Mouse (Mus musculus) gastrocnemius, adult 8-10 months (tissue): ENCODE data around the gene Hfe. TPM values are rescaled to one million over a fixed set of nuclear protein-coding genes. Genes with fewer than 3 reads are reported as not detected.
"Not testable (repeated sequence)": the region's sequence is repeated elsewhere in the genome, so short reads cannot be mapped to it uniquely, and the experiment has no call there.

Experiments used
- DNase-seq, 2 experiments: peaks; one replicate each; pipeline ENCODE4 v3.0.0; 2022; ENCODE audit warnings: low spot score in 2 of 2
- total RNA-seq, 4 experiments: library from RNA; stranded (reverse); gene quantifications; 2 replicates each; pipeline ENCODE4 v1.2.4; 2022

Gene Hfe
- total RNA-seq, 4 experiments from 2014 or later = 23.6 to 29.2 (median 27.1) TPM

- DNase-seq = no peak
These were observed 34.0 kb upstream of the Hfe start for GRCm38 (mm10) chr13:23744421-23745380.

DNA sequence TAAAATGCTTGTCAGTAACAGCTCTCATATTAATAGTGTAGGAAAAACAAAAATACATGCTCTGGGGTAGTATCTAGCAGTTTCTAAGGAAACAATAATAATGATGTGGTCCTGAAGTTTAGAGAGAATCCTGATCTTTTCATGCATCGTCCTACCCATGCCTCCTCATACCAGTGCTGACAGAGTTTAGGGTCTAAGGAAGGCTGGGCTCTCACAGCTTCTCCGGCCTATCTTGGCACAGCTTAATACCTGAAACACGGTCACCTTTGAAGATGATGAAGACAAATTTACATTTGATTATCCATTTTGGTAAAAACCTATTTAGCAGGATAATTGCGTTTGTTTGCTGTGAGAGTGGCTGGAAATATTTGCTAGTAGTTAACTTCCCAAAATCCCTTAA lies 33.3 kb upstream of the Hfe start:
- DNase-seq = no peak

- no peak for DNase-seq
These were observed 32.6 kb upstream of the Hfe start for GRCm38 (mm10) chr13:23743215-23743614.

- no peak for DNase-seq
These were observed 31.4 kb upstream of the Hfe start for GRCm38 (mm10) chr13:23742007-23742406.

DNA sequence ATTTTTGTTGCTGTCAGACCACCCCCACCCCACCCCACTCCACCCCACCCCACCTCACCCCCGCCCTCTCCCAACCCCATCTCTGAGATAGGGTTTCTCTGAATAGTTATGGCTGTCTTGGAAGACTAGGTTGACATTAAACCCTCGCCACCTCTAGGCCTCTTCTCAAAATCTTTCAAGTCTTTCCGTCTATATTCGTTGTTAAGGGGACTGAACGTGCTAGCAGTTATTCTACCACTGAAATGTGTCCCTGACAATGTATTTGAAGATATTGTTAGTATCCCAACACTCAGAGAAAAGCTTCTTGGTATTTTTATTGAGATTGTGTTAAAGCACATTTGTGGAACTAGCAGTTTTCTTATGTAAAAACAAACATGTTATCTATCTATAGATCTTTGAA lies 30.3 kb upstream of the Hfe start:
- no peak for DNase-seq

DNA sequence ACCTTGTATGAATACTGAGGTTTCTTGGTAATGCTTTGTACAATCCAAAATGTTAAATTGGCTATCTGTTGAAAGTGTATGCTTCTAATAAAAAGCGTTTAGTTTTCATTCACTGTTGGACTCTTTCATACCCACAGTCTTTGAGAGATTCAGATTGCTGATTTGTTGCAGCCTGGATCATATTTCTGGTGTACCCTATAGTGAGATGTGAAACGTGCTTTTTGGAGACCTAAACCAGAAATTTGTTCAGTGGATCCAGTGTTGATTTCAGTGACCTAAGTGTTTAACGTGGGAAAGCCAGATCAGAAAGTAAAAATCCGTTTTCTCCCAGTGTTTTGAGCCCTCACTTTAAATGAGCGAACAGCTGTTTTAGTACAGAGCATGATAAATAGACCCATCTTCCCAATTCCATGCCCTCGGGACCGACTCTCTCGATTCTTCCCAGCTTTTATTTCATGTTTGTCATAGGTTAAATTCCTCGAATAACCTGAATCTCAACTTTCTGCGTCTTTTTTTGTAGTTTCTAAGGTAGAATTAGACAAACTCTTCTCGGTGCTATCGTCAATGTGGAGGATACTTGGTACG lies 29.7 kb upstream of the Hfe start:
- DNase-seq = no peak

GRCm38 (mm10) chr13:23739922-23740252 lies 29.2 kb upstream of the Hfe start:
- DNase-seq = no peak

GRCm38 (mm10) chr13:23739069-23739921 lies 28.6 kb upstream of the Hfe start:
- peak; percentile 91 to 93 for DNase-seq

- DNase-seq = peak; percentile 83 to 87
These were observed 28.0 kb upstream of the Hfe start, which contains the start of gene Hist1h1c for GRCm38 (mm10) chr13:23738677-23739068. TSS of gene Hist1h1c (plus strand) at chr13:23738808.

GRCm38 (mm10) chr13:23738041-23738440 lies 27.4 kb upstream of the Hfe start:
- DNase-seq = no peak

- DNase-seq = no peak
These were observed 26.4 kb upstream of the Hfe start for GRCm38 (mm10) chr13:23737091-23737490.

DNA sequence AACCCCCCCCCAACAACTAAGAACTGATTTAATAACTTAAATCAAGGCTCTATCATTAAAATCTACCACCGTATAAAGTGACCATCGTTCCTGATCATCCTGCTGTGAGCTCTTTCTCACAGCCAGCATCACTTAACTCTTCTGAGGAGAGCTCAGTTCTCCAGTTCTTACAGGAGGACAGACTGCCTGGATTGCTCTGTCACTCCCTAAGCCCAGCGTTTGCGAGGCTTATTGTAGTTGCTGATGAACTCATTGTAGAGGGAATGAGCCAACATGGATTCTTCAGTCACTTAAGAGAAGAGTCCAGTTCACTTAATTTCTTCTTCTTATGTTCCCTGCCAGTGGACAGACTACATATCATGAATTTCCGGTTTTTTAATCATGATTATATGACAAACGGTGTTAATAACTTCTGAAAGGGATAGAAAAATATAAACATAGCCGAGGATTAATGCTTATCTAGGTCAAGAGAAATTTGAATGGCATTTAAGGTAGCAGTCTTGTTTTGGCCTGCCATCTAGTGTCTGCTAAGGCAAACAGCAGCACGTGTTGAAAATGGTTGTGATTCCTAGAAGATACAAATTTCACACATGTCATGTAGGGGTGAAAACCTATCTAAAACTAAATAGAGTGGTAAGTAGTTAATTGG lies 21.6 kb upstream of the Hfe start:
- DNase-seq = no peak

GRCm38 (mm10) chr13:23730479-23730878 lies 19.8 kb upstream of the Hfe start:
- DNase-seq = no peak

DNA sequence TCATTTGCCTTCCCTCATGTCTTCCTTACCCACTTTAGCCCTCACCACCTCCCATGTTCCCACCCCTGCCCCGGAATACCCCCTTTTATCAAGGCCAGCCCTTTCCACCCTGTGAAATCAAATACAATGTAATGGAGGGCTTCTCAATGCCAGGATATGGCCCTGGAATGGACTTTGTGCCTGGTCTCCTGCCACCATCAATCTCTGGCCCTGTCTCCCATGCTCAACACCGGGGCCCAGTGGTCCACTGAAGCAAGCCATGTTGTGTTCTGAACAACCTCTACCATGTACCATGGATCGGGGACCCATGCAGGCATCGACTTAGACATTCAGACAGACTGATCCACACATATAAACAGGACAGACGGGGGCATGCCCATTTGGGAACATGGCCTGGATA lies 19.1 kb upstream of the Hfe start:
- no peak for DNase-seq

GRCm38 (mm10) chr13:23729192-23729525 lies 18.5 kb upstream of the Hfe start:
- DNase-seq = no peak

- no peak for DNase-seq
These were observed 18.0 kb upstream of the Hfe start for GRCm38 (mm10) chr13:23728472-23729191.

DNA sequence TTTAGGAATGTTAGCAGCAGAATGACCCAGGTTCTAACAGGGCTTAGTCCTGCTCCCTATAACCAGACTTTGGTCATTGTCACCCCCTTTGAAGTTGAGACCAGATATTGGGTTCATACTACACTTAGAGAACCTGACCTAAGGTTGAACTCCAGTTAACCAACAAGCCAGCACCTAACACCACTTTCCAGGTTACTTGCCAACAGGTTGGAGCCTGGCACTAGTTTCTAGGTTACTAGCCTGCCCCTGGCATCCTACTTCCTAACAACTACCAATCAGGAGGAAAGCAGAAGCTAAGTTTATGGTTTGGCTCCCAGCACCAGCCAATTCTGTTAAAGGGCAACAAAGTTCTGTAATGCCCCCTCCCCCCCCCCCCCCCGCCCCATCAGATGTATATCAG lies 14.6 kb upstream of the Hfe start:
- DNase-seq = no peak

GRCm38 (mm10) chr13:23724239-23724638 lies 13.6 kb upstream of the Hfe start:
- DNase-seq = no peak

DNA sequence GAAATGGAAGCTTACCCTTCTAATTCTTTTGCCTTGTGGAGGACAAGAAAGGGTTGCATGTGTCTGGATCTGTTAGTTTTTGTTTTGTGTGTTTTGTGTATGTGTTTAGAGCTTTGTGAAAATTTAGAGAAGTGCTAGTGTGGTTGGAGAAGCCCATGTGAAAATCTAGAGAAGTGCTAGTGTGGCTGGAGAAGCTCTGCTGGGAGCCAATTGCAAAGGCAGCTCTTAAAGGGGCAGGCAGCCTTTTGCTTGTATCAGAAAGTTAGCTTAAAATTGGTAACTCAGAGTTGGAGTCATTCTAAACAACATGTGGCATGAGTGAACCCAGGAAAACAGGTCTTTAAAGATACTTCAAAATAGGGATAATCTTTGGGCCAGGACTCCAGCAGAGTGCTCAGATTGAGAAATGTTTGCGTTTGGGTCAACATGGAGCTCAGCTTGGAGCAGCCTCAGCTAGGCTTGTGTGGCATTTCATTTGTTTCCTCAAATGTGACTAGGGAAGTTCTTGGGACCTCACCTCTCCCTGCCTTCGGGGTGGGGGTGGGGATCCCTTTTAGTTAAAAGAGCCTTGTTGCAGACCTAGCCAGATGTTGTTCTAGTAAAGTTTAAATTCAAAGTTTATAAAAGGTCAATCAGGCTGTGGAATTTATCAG lies 7.1 kb upstream of the Hfe start:
- DNase-seq = not testable (repeated sequence)

- no peak for DNase-seq
These were observed 6.5 kb upstream of the Hfe start for GRCm38 (mm10) chr13:23717176-23717575.
